Mouse (Mus musculus): Measurements from ENCODE around the gene Auts2.

Gene Auts2

DNA sequence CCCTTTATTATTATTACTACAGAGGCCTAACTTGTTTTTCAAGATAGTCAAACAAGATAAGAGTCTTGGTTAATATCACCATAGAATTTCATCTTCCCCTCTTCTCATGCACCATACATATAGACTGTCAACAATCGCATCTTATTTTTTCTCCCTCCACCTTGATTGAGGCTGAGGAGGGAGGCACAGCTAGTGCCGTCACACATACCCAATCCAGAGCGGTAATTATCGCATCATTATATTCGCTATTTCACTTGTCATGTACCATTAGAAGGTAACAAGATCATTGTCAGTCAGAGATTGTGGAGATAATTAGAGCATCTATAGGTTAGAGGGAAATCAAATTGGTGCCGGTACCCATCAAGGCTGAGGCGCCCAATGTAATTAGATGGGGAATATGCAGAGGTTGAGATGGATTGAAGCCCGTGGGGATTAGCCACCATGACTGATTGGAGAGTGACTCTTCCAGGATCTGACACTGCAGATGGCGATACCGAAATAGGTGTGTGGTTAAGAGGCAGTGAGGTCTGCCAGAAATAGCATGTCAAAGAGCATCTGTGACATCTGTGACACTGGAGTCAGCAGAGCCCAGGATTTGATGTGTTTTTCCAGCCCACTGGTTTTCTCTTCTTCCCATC is 1107.8 kb downstream of the Auts2 start:
- peak; percentile 24 for DNase-seq (ENCODE audit: low spot score)

DNA sequence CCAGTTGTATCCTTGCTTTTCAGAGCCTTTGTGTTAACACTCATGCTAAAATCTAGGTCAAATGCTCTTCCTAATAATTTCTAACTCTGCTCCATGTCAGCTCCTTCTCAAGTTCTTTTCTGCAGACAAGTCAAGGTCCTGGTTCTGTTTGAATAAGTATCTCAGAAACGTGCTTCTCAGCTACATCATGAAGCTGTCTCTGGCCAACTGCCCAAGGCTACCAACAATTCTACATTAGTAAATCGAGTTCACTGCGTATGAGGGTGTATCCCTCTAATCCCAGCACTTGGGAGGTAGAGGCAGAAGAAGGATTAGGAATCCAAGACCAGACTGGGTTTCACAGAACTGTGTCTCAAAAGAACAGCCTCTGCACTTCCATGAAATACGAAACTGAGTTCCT is 1109.9 kb downstream of the Auts2 start:
- DNase-seq (ENCODE audit: low spot score) = no peak

DNA sequence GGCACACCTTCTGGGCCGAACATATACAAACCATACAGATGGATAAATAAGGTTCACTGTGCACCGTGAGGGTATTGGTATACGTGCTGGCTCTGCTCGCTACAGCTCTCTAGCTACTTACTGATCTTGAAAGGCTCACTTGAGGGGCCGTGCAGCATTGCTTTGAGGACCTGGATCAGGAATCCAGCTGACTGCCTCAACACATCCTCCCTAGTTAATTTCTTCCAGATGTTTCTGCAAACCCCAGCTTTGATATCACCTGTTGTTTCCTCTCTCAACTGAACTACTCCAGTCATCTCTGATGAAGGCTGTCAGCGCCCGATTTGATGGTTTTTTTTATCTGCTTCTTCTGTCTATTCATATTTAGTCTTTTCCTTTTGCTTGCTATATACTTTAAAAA is 1111.2 kb downstream of the Auts2 start:
- no peak for DNase-seq (ENCODE audit: low spot score)

DNA sequence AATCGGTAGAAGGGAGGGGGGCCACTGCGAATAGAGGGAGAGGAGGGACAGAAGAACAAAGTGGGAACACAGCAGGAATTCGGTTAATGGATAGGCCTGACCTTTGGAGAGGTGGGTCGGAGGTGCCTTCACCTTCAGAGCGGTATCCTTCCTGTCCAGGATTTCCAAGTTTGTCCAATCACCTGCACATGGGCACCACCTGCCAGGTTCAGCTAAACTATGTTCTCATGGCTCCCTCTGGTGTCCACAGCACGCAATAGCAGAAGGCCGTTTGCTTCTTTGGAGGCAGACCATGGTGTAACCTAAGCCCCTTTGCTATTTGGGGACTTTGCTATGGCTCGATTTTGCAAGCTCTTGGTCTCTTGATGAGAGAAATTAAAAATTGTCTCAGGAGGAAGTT is 1113.0 kb downstream of the Auts2 start:
- DNase-seq (ENCODE audit: low spot score) = peak; percentile 43

DNA sequence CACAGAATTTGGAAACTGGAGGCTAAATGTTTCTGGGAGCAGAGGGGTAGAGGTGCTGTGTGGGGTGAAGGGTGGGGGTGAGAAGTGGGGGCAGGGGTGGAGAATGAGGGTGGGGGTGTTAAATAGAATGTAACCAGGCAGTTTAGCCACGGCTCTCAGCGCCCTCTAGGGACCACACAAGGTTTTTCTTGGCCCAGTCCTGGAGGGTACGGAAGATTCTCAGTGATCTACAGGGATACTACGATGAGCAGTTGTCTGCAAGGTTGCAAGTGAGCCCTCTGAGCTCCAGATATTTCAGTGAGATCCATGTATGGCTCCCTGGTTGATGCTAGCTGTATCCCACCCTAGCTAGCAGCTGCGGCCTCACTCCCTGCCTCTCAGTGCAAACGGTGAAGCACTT is 1113.6 kb downstream of the Auts2 start:
- DNase-seq (ENCODE audit: low spot score) = no peak

DNA sequence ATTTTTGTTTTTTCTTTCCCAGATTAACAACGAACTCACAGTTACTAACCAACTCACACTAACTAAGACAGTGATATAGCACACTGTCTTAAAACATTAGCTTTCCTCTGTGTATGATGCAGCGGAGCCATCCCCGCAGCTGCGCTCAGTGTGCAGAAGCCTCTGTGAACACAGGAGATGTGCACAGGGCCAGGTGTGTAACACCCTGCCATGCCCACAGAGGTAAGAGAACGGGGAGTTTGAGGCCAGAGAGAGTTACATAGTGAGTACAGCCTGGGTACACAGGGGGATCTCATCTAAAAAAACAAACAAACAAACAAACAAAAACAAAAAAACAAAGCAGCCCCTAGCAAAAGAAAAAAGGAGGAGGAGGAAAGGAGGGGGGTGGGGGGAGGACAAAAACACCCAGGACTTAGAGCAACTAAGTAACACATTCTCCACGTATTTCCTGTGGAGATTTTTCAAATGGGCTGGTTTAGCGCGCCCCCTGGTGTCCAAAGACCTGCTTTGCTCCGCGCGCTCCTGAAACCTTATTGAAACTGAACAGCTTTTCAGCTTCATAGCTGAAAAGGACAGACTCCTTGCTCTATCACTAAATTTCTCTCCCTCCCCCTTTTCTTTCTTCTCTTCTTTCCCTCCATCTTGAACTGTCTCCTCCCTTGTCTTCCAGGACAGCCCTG is 1115.3 kb downstream of the Auts2 start:
- DNase-seq (ENCODE audit: low spot score) = peak; percentile 70

DNA sequence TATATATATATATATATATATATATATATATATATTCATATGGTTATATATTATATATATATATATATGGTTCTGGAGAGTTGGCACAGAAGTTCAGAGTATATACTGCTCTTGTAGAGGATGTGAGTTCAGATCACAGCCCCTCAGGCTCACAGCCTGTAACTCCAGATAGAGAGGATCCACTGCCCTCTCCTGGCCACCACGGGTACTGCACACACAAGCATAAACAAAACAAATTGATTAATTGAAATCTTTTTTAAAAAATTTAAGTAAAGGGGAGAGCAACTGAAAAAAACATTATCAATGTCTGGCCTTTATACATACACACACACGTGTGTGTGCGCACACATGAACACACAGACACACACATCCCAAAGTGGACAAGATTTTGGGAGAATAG is 1120.4 kb downstream of the Auts2 start:
- DNase-seq (ENCODE audit: low spot score) = no peak

DNA sequence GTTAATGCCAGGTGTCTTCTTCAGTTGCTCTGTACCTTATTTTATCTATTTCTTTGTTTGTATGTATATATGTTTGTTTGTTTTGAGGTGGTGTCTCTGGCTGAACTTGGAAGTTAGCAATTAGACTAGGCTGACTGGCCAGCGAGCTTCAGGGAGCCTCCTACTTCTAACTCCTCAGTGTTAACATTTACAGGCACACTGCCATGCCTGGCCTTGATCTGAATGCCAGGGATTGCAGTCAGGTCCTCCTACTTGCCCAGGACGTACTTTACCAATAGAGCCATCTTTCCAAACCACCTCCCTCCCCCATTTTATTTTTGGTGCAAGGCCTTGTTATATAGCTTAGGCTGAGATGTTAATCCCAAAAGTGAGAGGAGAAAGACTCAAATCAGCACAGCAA is 1122.7 kb downstream of the Auts2 start:
- DNase-seq (ENCODE audit: low spot score) = no peak

DNA sequence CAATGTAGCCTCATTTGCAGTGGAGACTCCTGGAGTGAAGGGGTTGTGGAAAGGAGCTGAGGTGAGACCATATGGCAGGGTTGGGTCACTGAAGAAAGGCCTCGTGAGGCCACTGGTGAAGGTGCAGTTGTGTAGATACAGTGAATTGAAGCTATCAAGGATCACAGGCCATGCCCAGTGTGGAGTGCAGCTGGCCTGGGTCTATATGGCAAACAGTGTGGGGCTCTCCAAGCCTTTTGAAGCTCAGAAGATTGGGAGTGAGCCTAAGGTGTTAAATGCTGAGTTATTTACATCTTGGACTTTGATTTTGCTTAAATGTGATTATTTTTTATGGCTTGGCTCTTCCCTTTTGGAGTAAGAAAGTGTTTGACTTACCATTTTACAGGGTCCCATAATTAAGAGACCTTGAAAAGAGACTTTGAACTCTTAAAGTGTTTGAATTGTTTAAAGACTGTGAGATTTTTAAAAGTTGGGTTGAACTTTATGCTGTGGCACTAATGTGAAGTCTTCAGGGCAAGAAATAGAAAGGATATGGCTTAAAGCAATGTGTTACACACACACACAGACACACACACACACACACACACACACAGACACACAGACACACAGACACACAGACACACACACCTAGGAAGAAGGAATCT is 1127.1 kb downstream of the Auts2 start:
- DNase-seq (ENCODE audit: low spot score) = no peak

DNA sequence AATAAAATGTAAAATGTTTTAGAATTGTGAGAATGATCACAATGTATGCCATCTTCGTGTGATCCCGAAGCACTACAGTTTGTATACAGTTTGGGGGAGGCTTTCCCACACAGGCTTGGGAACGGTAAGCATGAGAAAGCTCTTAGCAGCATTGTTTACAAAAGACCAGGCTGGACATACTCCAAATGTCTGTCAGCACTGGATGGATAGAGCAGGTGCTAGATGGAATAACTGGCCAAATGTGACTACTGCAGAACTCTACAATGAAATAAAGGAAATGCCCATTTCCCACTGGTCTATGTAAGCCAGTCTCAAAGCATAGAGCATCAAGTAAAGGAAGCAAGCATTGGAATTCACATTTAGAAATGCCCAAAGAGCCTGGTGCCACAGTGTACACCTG is 1144.9 kb downstream of the Auts2 start:
- DNase-seq (ENCODE audit: low spot score) = no peak

DNA sequence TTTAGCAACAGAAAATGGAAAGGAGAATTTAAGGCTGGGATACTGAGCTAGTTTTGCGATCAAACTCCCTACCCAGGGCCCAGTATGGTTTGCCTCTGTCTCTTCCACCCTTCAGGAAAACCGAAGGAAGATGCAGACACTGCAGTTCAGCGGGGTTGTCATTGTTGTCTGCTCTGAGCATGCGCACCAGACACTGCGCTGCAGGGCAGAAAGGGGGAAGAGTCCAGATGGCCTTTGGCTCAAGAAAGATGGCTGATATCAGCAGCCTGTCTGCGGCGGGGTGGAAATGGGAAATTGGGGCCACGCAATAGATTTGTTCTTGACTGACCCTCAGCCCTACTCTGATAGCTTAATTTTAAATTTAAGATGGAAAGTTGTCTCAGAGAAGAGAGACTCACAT is 1147.4 kb downstream of the Auts2 start:
- DNase-seq (ENCODE audit: low spot score) = no peak

Measured in MN1 (cell line).